Mouse (Mus musculus) testis, adult 2 months (tissue): ENCODE results near the gene U2surp.

ENCODE experiments used
- CTCF ChIP-seq: fragments of 200-500 bp; IDR thresholded peaks from 2 replicates; pipeline ENCODE4 v1.5.1; 2012; ENCODE audit warnings: low read depth, mild to moderate bottlenecking, inconsistent platforms, low read length, moderate library complexity; ENCODE audit not compliant: control insufficient read depth, insufficient read depth, insufficient replicate concordance
- POLR2A ChIP-seq: fragments of 200-500 bp; IDR thresholded peaks from 2 replicates; pipeline ENCODE4 v1.6.1; 2012; ENCODE audit warnings: low read depth, mild to moderate bottlenecking, inconsistent platforms, low read length, moderate library complexity; ENCODE audit not compliant: control insufficient read depth

- TF ChIP-seq POLR2A: no peak
- no peak for TF ChIP-seq CTCF
Observed at GRCm38 (mm10) chr9:95464028-95464427, 47.8 kb downstream of the U2surp start.
